Mouse (Mus musculus) neural tube, embryonic 11.5 days (tissue): ENCODE data around the gene Clybl. TPM values are rescaled to one million over a fixed set of nuclear protein-coding genes. Genes with fewer than 3 reads are reported as not detected.

Source experiments
- ATAC-seq: fragments of 200-750 bp; cut with Nextera tagmentation; 2 replicates; pipeline ENCODE4 v1.8.0; 2017; ENCODE audit warnings: moderate number of reproducible peaks, mild to moderate bottlenecking, moderate TSS enrichment, moderate library complexity; ENCODE audit not compliant: insufficient read depth, low FRiP score, low TSS enrichment
- DNase-seq: peaks from one replicate; pipeline ENCODE4 v3.0.0-alpha.2; 2015; ENCODE audit warnings: low spot score
- H3K27ac ChIP-seq: fragments of 300-500 bp; sonication (generic); 2 replicates; pipeline ENCODE4 v1.5.1; 2014; ENCODE audit warnings: low read depth, mild to moderate bottlenecking, low read length
- H3K27me3 ChIP-seq: fragments of 300-500 bp; sonication (generic); 2 replicates; pipeline ENCODE4 v1.6.1; 2014; ENCODE audit warnings: mild to moderate bottlenecking, low read length, mixed read lengths; ENCODE audit not compliant: control insufficient read depth, insufficient read depth
- H3K36me3 ChIP-seq: fragments of 300-500 bp; sonication (generic); 2 replicates; pipeline ENCODE4 v1.6.1; 2014; ENCODE audit warnings: mild to moderate bottlenecking, low read length, moderate library complexity, mixed read lengths; ENCODE audit not compliant: control insufficient read depth, insufficient read depth
- H3K4me1 ChIP-seq: fragments of 300-500 bp; sonication (generic); 2 replicates; pipeline ENCODE4 v1.6.1; 2014; ENCODE audit warnings: low read length, mixed read lengths; ENCODE audit not compliant: control insufficient read depth, insufficient read depth
- H3K4me2 ChIP-seq: fragments of 300-500 bp; sonication (generic); 2 replicates; pipeline ENCODE4 v1.6.1; 2014; ENCODE audit warnings: low read depth, mild to moderate bottlenecking, moderate library complexity
- H3K4me3 ChIP-seq: fragments of 300-500 bp; sonication (generic); 2 replicates; pipeline ENCODE4 v1.5.1; 2014; ENCODE audit warnings: low read depth, low read length
- H3K9ac ChIP-seq: fragments of 300-500 bp; sonication (generic); 2 replicates; pipeline ENCODE4 v1.6.1; 2014; ENCODE audit warnings: mild to moderate bottlenecking, low read length
- H3K9me3 ChIP-seq: fragments of 300-500 bp; sonication (generic); 2 replicates; pipeline ENCODE4 v1.6.1; 2016; ENCODE audit warnings: low read length; ENCODE audit not compliant: control insufficient read depth
- WGBS: fragments of 180-500 bp; shearing (Covaris S2); extraction: QIAGEN DNeasy Blood & Tissue Kit; methylation state at CpG from one replicate; pipeline ENCODE4 v1.1.7; 2014; 5-methylcytosine and 5-hydroxymethylcytosine counted together
- polyA plus RNA-seq: library from polyadenylated mRNA; unstranded; fragments of >200 nt; fragmentation: Nextera tagmentation; extraction: Ambion mirVana; gene quantifications from 2 replicates; pipeline ENCODE4 v1.2.1, GENCODE M21; 2014

The Clybl gene
- polyA plus RNA-seq, 1 experiment from 2014 or later: 19.2 TPM

GRCm38 (mm10) chr14:122246919-122247859 is 65.7 kb downstream of the Clybl start:
- peak; percentile 4 for DNase-seq

GRCm38 (mm10) chr14:122249123-122249522 is 67.6 kb downstream of the Clybl start:
- Histone ChIP-seq H3K27ac (no peak overlapping the region), H3K9me3 (no peaks in the 10 kb centered on the region), H3K4me2 (no peak overlapping the region), H3K4me3 (no peak overlapping the region), H3K36me3 (no peaks in the 10 kb centered on the region), H3K9ac (no peak overlapping the region), H3K27me3 (no peaks in the 10 kb centered on the region), H3K4me1 (no peaks in the 10 kb centered on the region)
- WGBS: 86% methylated on average over 3 of the region's 3 CpGs
- ATAC-seq (no peak), DNase-seq (peak; percentile 10)

More at GRCm38 (mm10) chr14:122246919-122247859, 65.7 kb downstream of the Clybl start:
- H3K4me2 ChIP-seq: no peak overlapping the region
- no peak overlapping the region for H3K9ac ChIP-seq
- H3K27ac ChIP-seq: no peak overlapping the region
- WGBS: 89% methylated on average over 18 of the region's 18 CpGs
- no peak for ATAC-seq
- H3K27me3 ChIP-seq: no peaks in the 10 kb centered on the region
- H3K4me3 ChIP-seq: no peak overlapping the region
- H3K9me3 ChIP-seq: no peaks in the 10 kb centered on the region
- H3K4me1 ChIP-seq: no peaks in the 10 kb centered on the region
- no peaks in the 10 kb centered on the region for H3K36me3 ChIP-seq

- H3K4me2 ChIP-seq: no peak overlapping the region
- no peak overlapping the region for H3K27ac ChIP-seq
- no peaks in the 10 kb centered on the region for H3K36me3 ChIP-seq
- H3K4me1 ChIP-seq: peaks cover 8% of the 10 kb centered on the region
- H3K9me3 ChIP-seq: no peaks in the 10 kb centered on the region
- peak; percentile 2 for DNase-seq
- no peak overlapping the region for H3K4me3 ChIP-seq
- ATAC-seq: no peak
- no peak overlapping the region for H3K9ac ChIP-seq
- peaks cover 8% of the 10 kb centered on the region for H3K27me3 ChIP-seq
Measured at GRCm38 (mm10) chr14:122251346-122251745, 69.8 kb downstream of the Clybl start.

GRCm38 (mm10) chr14:122255562-122256260 is 74.2 kb downstream of the Clybl start:
- DNase-seq: peak; percentile 43
- Histone ChIP-seq H3K27me3 (peaks cover 19% of the 10 kb centered on the region), H3K4me1 (peaks cover 8% of the 10 kb centered on the region), H3K27ac (no peak overlapping the region), H3K9me3 (no peaks in the 10 kb centered on the region), H3K9ac (no peak overlapping the region; the same call in 1 of the 2 replicates), H3K36me3 (no peaks in the 10 kb centered on the region), H3K4me2 (peak overlapping the region; percentile 6), H3K4me3 (no peak overlapping the region)
- ATAC-seq: peak; percentile 72
- 4% methylated on average over 21 of the region's 21 CpGs for WGBS

- H3K36me3 ChIP-seq: no peaks in the 10 kb centered on the region
- H3K27ac ChIP-seq: no peak overlapping the region
- 9% methylated on average over 8 of the region's 8 CpGs for WGBS
- DNase-seq (no peak), ATAC-seq (no peak)
- no peak overlapping the region for H3K4me3 ChIP-seq
- peaks cover 8% of the 10 kb centered on the region for H3K4me1 ChIP-seq
- no peak overlapping the region for H3K9ac ChIP-seq
- peaks cover 19% of the 10 kb centered on the region for H3K27me3 ChIP-seq
- H3K9me3 ChIP-seq: no peaks in the 10 kb centered on the region
- H3K4me2 ChIP-seq: peak overlapping the region; percentile 6
Measured at GRCm38 (mm10) chr14:122256261-122256634, 74.7 kb downstream of the Clybl start.

GRCm38 (mm10) chr14:122258297-122258696 is 76.8 kb downstream of the Clybl start:
- ATAC-seq (no peak), DNase-seq (no peak)
- H3K4me2 ChIP-seq: no peak overlapping the region
- H3K27me3 ChIP-seq: peaks cover 23% of the 10 kb centered on the region
- H3K9me3 ChIP-seq: no peaks in the 10 kb centered on the region
- H3K36me3 ChIP-seq: no peaks in the 10 kb centered on the region
- H3K4me3 ChIP-seq: no peak overlapping the region
- H3K27ac ChIP-seq: no peak overlapping the region
- 32% methylated on average over 5 of the region's 5 CpGs for WGBS
- H3K4me1 ChIP-seq: peaks cover 8% of the 10 kb centered on the region
- no peak overlapping the region for H3K9ac ChIP-seq

GRCm38 (mm10) chr14:122261250-122261649 is 79.7 kb downstream of the Clybl start:
- no peak overlapping the region for H3K4me3 ChIP-seq
- H3K27me3 ChIP-seq: peaks cover 14% of the 10 kb centered on the region
- 89% methylated on average over 1 of the region's 1 CpGs for WGBS

GRCm38 (mm10) chr14:122262851-122263659 is 81.6 kb downstream of the Clybl start:
- 21% methylated on average over 16 of the region's 16 CpGs for WGBS
- no peak for DNase-seq
- H3K4me3 ChIP-seq: no peak overlapping the region
- no peak overlapping the region for H3K27ac ChIP-seq
- H3K4me1 ChIP-seq: no peaks in the 10 kb centered on the region; the same call in 1 of the 2 replicates
- H3K9me3 ChIP-seq: no peaks in the 10 kb centered on the region
- no peak overlapping the region for H3K9ac ChIP-seq
- H3K4me2 ChIP-seq: no peak overlapping the region
- H3K27me3 ChIP-seq: peaks cover 4% of the 10 kb centered on the region; the same call in 1 of the 2 replicates
- no peak for ATAC-seq
- H3K36me3 ChIP-seq: no peaks in the 10 kb centered on the region

More at GRCm38 (mm10) chr14:122261250-122261649, 79.7 kb downstream of the Clybl start:
- peaks cover 2% of the 10 kb centered on the region; the same call in 1 of the 2 replicates for H3K4me1 ChIP-seq
- H3K9ac ChIP-seq: no peak overlapping the region
- H3K27ac ChIP-seq: no peak overlapping the region
- H3K4me2 ChIP-seq: no peak overlapping the region
- H3K36me3 ChIP-seq: no peaks in the 10 kb centered on the region
- DNase-seq (no peak), ATAC-seq (no peak)
- no peaks in the 10 kb centered on the region for H3K9me3 ChIP-seq
